Mouse (Mus musculus) limb, embryonic 14.5 days (tissue): ENCODE measurements at regions not wholly inside any gene's neighbourhood (a gene's known extent, or its start where the extent isn't known, plus 50 kb on each side); places are given as distances from the start of the nearest gene placed in this dataset.

Experiments used
- ATAC-seq: fragments of 200-750 bp; cut with Nextera tagmentation; 2 replicates; pipeline ENCODE4 v1.8.0; 2017; ENCODE audit warnings: low read depth, moderate number of reproducible peaks, moderate TSS enrichment; ENCODE audit not compliant: low FRiP score
- DNase-seq: peaks from one replicate; pipeline ENCODE4 v3.0.0-alpha.2; 2015; ENCODE audit warnings: low spot score
- H3K27ac ChIP-seq: fragments of 300-500 bp; sonication (generic); replicated peaks from 2 replicates; pipeline ENCODE4 v1.5.1; 2014; ENCODE audit warnings: low read depth, mild to moderate bottlenecking, low read length, moderate library complexity, mixed read lengths
- H3K27me3 ChIP-seq: fragments of 300-500 bp; sonication (generic); 2 replicates; pipeline ENCODE4 v1.6.1; 2014; ENCODE audit warnings: low read length, mixed read lengths; ENCODE audit not compliant: control insufficient read depth, insufficient read depth
- H3K36me3 ChIP-seq: fragments of 300-500 bp; sonication (generic); 2 replicates; pipeline ENCODE4 v1.6.1; 2014; ENCODE audit warnings: mild to moderate bottlenecking, low read length, moderate library complexity, mixed read lengths; ENCODE audit not compliant: control insufficient read depth, insufficient read depth
- H3K4me1 ChIP-seq: fragments of 300-500 bp; sonication (generic); 2 replicates; pipeline ENCODE4 v1.6.1; 2014; ENCODE audit warnings: antibody characterized with exemption, low read length, mixed read lengths; ENCODE audit not compliant: control insufficient read depth, insufficient read depth
- H3K4me2 ChIP-seq: fragments of 300-500 bp; sonication (generic); replicated peaks from 2 replicates; pipeline ENCODE4 v1.6.1; 2014; ENCODE audit warnings: low read depth, mild to moderate bottlenecking, low read length, moderate library complexity; ENCODE audit not compliant: severe bottlenecking
- H3K4me3 ChIP-seq: fragments of 300-500 bp; sonication (generic); replicated peaks from 2 replicates; pipeline ENCODE4 v1.5.1; 2014; ENCODE audit warnings: low read length
- H3K9ac ChIP-seq: fragments of 300-500 bp; sonication (generic); 2 replicates; pipeline ENCODE4 v1.6.1; 2014; ENCODE audit warnings: mild to moderate bottlenecking, low read depth, low read length, moderate library complexity; ENCODE audit not compliant: severe bottlenecking
- H3K9me3 ChIP-seq: fragments of 300-500 bp; sonication (generic); 2 replicates; pipeline ENCODE4 v1.6.1; 2016; ENCODE audit warnings: low read length; ENCODE audit not compliant: control insufficient read depth
- POLR2A ChIP-seq: fragments of 200-500 bp; IDR thresholded peaks from 2 replicates; pipeline ENCODE4 v1.8.0; 2012; ENCODE audit warnings: inconsistent platforms, mild to moderate bottlenecking, moderate library complexity, borderline replicate concordance; ENCODE audit not compliant: insufficient read depth, insufficient read length; ENCODE audit errors: extremely low read depth
- WGBS: fragments of 180-500 bp; shearing (Covaris S2); extraction: QIAGEN DNeasy Blood & Tissue Kit; methylation state at CpG from one replicate; pipeline ENCODE4 v1.1.7; 2014; 5-methylcytosine and 5-hydroxymethylcytosine counted together

- DNase-seq (no peak), ATAC-seq (no peak)
- H3K27me3 ChIP-seq = no peaks in the 10 kb centered on the region
- no peak overlapping the region for H3K4me3 ChIP-seq
- no peak overlapping the region for H3K4me2 ChIP-seq
- no peak overlapping the region for H3K27ac ChIP-seq
- H3K36me3 ChIP-seq = no peaks in the 10 kb centered on the region
- no peak for TF ChIP-seq POLR2A
- no peaks in the 10 kb centered on the region for H3K4me1 ChIP-seq
- peaks cover 8% of the 10 kb centered on the region; the same call in 1 of the 2 replicates for H3K9me3 ChIP-seq
- no peak overlapping the region for H3K9ac ChIP-seq
- WGBS = 81% methylated on average over 5 of the region's 5 CpGs
Observed at GRCm38 (mm10) chr1:33106286-33106685, 559.2 kb upstream of the Gm5415 start.

GRCm38 (mm10) chr1:33104296-33104695 is 557.2 kb upstream of the Gm5415 start:
- no peak for DNase-seq
- peaks cover 8% of the 10 kb centered on the region; the same call in 1 of the 2 replicates for H3K9me3 ChIP-seq
- no peak overlapping the region for H3K27ac ChIP-seq
- H3K4me1 ChIP-seq = no peaks in the 10 kb centered on the region
- WGBS = 95% methylated on average over 1 of the region's 1 CpGs
- no peak overlapping the region for H3K4me3 ChIP-seq
- H3K27me3 ChIP-seq = no peaks in the 10 kb centered on the region
- no peak overlapping the region for H3K9ac ChIP-seq
- H3K4me2 ChIP-seq = no peak overlapping the region
- ATAC-seq = no peak
- no peak for TF ChIP-seq POLR2A
- H3K36me3 ChIP-seq = no peaks in the 10 kb centered on the region

GRCm38 (mm10) chr1:33098062-33098461 is 551.0 kb upstream of the Gm5415 start:
- Histone ChIP-seq H3K27ac (no peak overlapping the region), H3K4me3 (no peak overlapping the region), H3K9ac (no peak overlapping the region), H3K9me3 (no peaks in the 10 kb centered on the region), H3K27me3 (no peaks in the 10 kb centered on the region), H3K36me3 (no peaks in the 10 kb centered on the region), H3K4me2 (no peak overlapping the region), H3K4me1 (no peaks in the 10 kb centered on the region)
- ATAC-seq (no peak), DNase-seq (no peak)
- no peak for TF ChIP-seq POLR2A
- 36% methylated on average over 3 of the region's 3 CpGs for WGBS

GRCm38 (mm10) chr1:33096851-33097250 is 549.8 kb upstream of the Gm5415 start:
- Histone ChIP-seq H3K27ac (no peak overlapping the region), H3K4me3 (no peak overlapping the region), H3K36me3 (no peaks in the 10 kb centered on the region), H3K9ac (no peak overlapping the region), H3K4me1 (no peaks in the 10 kb centered on the region), H3K9me3 (no peaks in the 10 kb centered on the region), H3K27me3 (no peaks in the 10 kb centered on the region), H3K4me2 (no peak overlapping the region)
- ATAC-seq (no peak), DNase-seq (no peak)
- TF ChIP-seq POLR2A = no peak
- 84% methylated on average over 1 of the region's 1 CpGs for WGBS

- no peak for TF ChIP-seq POLR2A
- H3K4me1 ChIP-seq = no peaks in the 10 kb centered on the region
- no peaks in the 10 kb centered on the region for H3K27me3 ChIP-seq
- DNase-seq = no peak
- H3K9me3 ChIP-seq = no peaks in the 10 kb centered on the region
- no peak overlapping the region for H3K4me2 ChIP-seq
- no peak overlapping the region for H3K4me3 ChIP-seq
- 77% methylated on average over 1 of the region's 1 CpGs for WGBS
- no peak for ATAC-seq
- H3K27ac ChIP-seq = no peak overlapping the region
- H3K36me3 ChIP-seq = no peaks in the 10 kb centered on the region
- no peak overlapping the region for H3K9ac ChIP-seq
Observed at GRCm38 (mm10) chr1:33074551-33074950, 527.5 kb upstream of the Gm5415 start.

- DNase-seq = no peak
- Histone ChIP-seq H3K27me3 (no peaks in the 10 kb centered on the region), H3K4me3 (no peak overlapping the region), H3K4me2 (no peak overlapping the region), H3K9ac (no peak overlapping the region), H3K4me1 (no peaks in the 10 kb centered on the region), H3K9me3 (no peaks in the 10 kb centered on the region), H3K27ac (no peak overlapping the region), H3K36me3 (no peaks in the 10 kb centered on the region)
- no peak for TF ChIP-seq POLR2A
- ATAC-seq = no peak
- 74% methylated on average over 2 of the region's 2 CpGs for WGBS
Observed at GRCm38 (mm10) chr1:33058010-33058409, 510.9 kb upstream of the Gm5415 start.
